Mouse (Mus musculus) heart, postnatal 0 days (tissue): ENCODE measurements around the gene Tm9sf2.

Experiments
- CTCF ChIP-seq: IDR thresholded peaks from 2 replicates; pipeline ENCODE4 v1.5.1; 2016; ENCODE audit warnings: antibody characterized with exemption, control low read depth, low read depth
- EP300 ChIP-seq: IDR thresholded peaks from 2 replicates; pipeline ENCODE4 v1.6.1; 2016; ENCODE audit warnings: antibody characterized with exemption, low read depth

GRCm38 (mm10) chr14:122116200-122116599, 9.4 kb downstream of the Tm9sf2 start:
- TF ChIP-seq EP300, result no peak
- no peak for TF ChIP-seq CTCF
